Mouse (Mus musculus) liver, embryonic 11.5 days (tissue): Measurements from ENCODE around the gene Camp. TPM values are rescaled to one million over a fixed set of nuclear protein-coding genes. Genes with fewer than 3 reads are reported as not detected.
A peak's percentile ranks its signal among the peaks of the same experiment; 100 is the strongest.

Experiments used
- ATAC-seq: fragments of 200-750 bp; cut with Nextera tagmentation; replicated peaks from 2 replicates; pipeline ENCODE4 v1.8.0; 2017; ENCODE audit warnings: moderate number of reproducible peaks, mild to moderate bottlenecking, moderate TSS enrichment, moderate library complexity; ENCODE audit not compliant: low FRiP score
- DNase-seq: peaks from one replicate; pipeline ENCODE4 v3.0.0-alpha.2; 2017; ENCODE audit warnings: low spot score
- H3K27ac ChIP-seq: fragments of 300-500 bp; sonication (generic); 2 replicates; pipeline ENCODE4 v1.5.1; 2014; ENCODE audit warnings: mild to moderate bottlenecking, low read depth, low read length, control low read depth
- H3K27me3 ChIP-seq: fragments of 300-500 bp; sonication (generic); replicated peaks from 2 replicates; pipeline ENCODE4 v1.6.1; 2014; ENCODE audit warnings: low read length, mixed read lengths; ENCODE audit not compliant: control insufficient read depth, insufficient read depth
- H3K36me3 ChIP-seq: fragments of 300-500 bp; sonication (generic); 2 replicates; pipeline ENCODE4 v1.6.1; 2014; ENCODE audit warnings: mild to moderate bottlenecking, low read length, moderate library complexity, mixed read lengths; ENCODE audit not compliant: control insufficient read depth, insufficient read depth
- H3K4me1 ChIP-seq: fragments of 300-500 bp; sonication (generic); replicated peaks from 2 replicates; pipeline ENCODE4 v1.6.1; 2014; ENCODE audit warnings: low read length, mixed read lengths; ENCODE audit not compliant: control insufficient read depth, insufficient read depth
- H3K4me2 ChIP-seq: fragments of 300-500 bp; sonication (generic); 2 replicates; pipeline ENCODE4 v1.6.1; 2014; ENCODE audit warnings: mild to moderate bottlenecking, control low read depth, moderate library complexity
- H3K4me3 ChIP-seq: fragments of 300-500 bp; sonication (generic); 2 replicates; pipeline ENCODE4 v1.5.1; 2014; ENCODE audit warnings: low read depth, low read length, control low read depth
- H3K9ac ChIP-seq: fragments of 300-500 bp; sonication (generic); 2 replicates; pipeline ENCODE4 v1.6.1; 2014; ENCODE audit warnings: low read depth, low read length, control low read depth
- H3K9me3 ChIP-seq: fragments of 300-500 bp; sonication (generic); 2 replicates; pipeline ENCODE4 v1.6.1; 2016; ENCODE audit warnings: low read length, inconsistent platforms, mixed read lengths; ENCODE audit not compliant: control insufficient read depth
- WGBS: fragments of 180-500 bp; shearing (Covaris S2); extraction: QIAGEN DNeasy Blood & Tissue Kit; methylation state at CpG from one replicate; pipeline ENCODE4 v1.1.7; 2014; 5-methylcytosine and 5-hydroxymethylcytosine counted together
- polyA plus RNA-seq: library from polyadenylated mRNA; unstranded; fragments of >200 nt; fragmentation: Nextera tagmentation; extraction: Ambion mirVana; gene quantifications from 2 replicates; pipeline ENCODE4 v1.2.1, GENCODE M21; 2014

Gene Camp
- 13.5 and 15.8 TPM in 2 replicates for polyA plus RNA-seq

DNA sequence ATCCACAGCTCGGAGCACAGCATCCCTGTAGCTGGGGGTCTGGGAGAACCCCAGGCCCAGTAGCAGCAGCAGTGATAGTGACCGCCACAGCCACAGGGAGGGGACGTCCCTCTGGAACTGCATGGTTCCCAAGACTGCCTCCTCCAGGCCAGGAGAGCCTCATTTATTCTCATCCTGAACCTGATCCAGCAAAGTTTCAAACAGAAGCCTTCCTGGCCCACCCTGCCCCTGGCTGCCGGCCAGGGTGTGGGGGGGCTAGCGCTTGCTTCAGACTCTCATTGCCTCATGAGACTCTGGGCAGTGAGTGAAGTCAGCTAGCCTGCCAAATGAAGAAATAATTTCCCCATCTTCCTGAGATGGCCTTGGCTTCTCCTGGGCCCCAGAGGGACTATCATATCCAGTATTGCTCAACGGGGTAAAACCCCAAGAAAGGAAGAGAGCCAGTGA lies at the start of gene Camp:
Camp (minus strand) TSS at position 306 of the 447 bp plus-strand sequence.
- Histone ChIP-seq H3K27me3 (no peaks in the 10 kb centered on the region), H3K9me3 (no peaks in the 10 kb centered on the region), H3K36me3 (no peaks in the 10 kb centered on the region), H3K27ac (no peak within 1 kb of the TSS), H3K4me1 (no peaks in the 10 kb centered on the region), H3K4me3 (no peak within 1 kb of the TSS), H3K4me2 (no peak within 1 kb of the TSS), H3K9ac (no peak within 1 kb of the TSS)
- WGBS = 78% methylated on average over 6 of the region's 6 CpGs
- DNase-seq = no peak
- ATAC-seq = no peak

DNA sequence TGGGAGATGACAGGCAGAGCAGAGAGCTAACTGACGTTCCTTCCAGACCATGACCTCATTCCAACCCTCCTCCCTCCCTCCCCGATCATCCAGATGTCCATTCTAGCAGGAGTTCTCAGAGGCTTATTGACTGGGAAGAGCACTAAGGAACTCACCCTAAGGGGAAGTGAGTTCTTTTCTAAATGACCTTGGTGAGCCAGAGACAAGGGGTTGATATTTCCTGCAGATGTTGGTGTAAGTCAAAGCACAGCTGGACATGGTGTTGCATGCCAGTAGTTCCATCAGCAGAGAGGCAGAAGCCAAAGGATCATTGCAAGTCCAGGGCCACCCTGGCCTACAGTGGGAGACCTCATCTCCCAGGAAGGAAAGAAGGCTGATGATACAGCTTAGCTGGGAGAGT lies 48.6 kb upstream of the Camp start:
- ATAC-seq (no peak), DNase-seq (no peak)
- no peak overlapping the region for H3K4me2 ChIP-seq
- H3K4me1 ChIP-seq = no peaks in the 10 kb centered on the region
- H3K9me3 ChIP-seq = no peaks in the 10 kb centered on the region
- H3K27me3 ChIP-seq = no peaks in the 10 kb centered on the region
- H3K4me3 ChIP-seq = no peak overlapping the region
- H3K27ac ChIP-seq = no peak overlapping the region
- 40% methylated on average over 2 of the region's 2 CpGs for WGBS
- no peak overlapping the region for H3K9ac ChIP-seq
- H3K36me3 ChIP-seq = peaks cover 10% of the 10 kb centered on the region

DNA sequence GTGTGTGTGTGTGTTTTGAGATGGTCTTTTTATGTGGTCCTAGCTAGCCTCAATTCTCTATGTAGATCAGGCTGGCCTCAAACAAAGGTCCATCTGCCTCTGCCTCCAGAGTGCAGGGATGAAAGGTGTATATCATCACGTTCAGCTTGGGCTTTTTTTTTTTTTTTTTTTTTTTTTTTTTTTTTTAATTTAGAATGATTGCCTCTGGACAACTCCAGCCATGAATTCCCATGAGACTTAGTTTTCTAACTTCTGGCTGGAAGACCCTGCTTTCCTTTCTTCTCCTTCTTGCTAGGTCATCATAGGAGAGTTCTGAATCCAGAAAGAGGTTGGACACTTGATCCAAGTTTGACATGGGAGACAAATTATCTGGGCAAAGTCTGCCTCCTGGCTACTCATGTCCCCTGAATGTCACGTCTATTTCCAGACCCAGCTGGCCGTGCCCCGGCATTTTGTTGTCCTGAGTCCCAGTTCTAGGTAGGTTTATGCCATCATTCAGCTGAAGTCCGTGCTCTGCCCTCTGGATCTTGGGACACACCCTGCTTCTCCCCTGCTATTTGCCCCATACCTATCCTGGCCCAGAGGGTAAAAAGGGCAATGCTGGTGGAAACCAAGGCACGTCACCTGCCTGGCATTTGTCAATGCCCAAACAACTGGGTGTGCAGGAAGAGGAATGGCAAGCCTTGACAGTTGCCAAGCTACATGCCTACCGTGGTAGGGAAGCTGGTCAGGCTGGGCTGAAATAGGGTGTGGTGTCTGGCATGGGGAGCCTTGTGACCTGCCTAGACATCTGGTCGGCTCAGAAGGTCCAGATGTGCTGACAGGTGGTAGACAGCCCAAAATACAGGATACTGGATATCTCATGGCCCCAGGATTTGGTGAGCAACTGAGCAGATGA lies 47.1 kb upstream of the Camp start:
- 77% methylated on average over 8 of the region's 8 CpGs for WGBS
- no peak overlapping the region for H3K27ac ChIP-seq
- no peak for DNase-seq

DNA sequence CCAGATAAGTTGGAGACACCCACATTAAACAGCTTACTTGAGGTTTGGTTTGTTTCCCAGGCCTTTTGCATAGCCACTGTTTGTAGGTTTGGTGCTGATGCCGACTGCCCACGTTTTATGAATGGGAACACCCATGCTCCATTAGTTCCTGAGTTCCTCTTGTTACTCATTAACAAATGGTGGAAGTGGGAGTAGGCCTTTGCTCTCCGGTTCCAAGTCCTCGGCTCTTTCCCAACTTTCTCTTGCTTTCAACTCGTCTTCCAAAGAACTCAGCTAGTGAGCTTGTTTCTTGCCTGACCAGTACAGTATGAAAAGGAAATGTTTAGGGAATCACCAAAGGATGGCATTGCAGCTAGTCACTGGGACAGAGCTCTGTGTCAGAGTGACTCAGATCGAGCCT lies 46.2 kb upstream of the Camp start:
- ATAC-seq = no peak
- Histone ChIP-seq H3K36me3 (peaks cover 31% of the 10 kb centered on the region), H3K4me1 (no peaks in the 10 kb centered on the region), H3K9ac (no peak overlapping the region), H3K27ac (peak overlapping the region; percentile 60), H3K27me3 (no peaks in the 10 kb centered on the region), H3K9me3 (no peaks in the 10 kb centered on the region), H3K4me3 (no peak overlapping the region), H3K4me2 (no peak overlapping the region)
- no peak for DNase-seq
- 79% methylated on average over 6 of the region's 6 CpGs for WGBS

More for the DNA sequence above, 47.1 kb upstream of the Camp start:
- Histone ChIP-seq H3K4me1 (no peaks in the 10 kb centered on the region), H3K4me3 (no peak overlapping the region), H3K9ac (no peak overlapping the region), H3K27me3 (no peaks in the 10 kb centered on the region), H3K9me3 (no peaks in the 10 kb centered on the region), H3K36me3 (peaks cover 23% of the 10 kb centered on the region), H3K4me2 (no peak overlapping the region)
- no peak for ATAC-seq

DNA sequence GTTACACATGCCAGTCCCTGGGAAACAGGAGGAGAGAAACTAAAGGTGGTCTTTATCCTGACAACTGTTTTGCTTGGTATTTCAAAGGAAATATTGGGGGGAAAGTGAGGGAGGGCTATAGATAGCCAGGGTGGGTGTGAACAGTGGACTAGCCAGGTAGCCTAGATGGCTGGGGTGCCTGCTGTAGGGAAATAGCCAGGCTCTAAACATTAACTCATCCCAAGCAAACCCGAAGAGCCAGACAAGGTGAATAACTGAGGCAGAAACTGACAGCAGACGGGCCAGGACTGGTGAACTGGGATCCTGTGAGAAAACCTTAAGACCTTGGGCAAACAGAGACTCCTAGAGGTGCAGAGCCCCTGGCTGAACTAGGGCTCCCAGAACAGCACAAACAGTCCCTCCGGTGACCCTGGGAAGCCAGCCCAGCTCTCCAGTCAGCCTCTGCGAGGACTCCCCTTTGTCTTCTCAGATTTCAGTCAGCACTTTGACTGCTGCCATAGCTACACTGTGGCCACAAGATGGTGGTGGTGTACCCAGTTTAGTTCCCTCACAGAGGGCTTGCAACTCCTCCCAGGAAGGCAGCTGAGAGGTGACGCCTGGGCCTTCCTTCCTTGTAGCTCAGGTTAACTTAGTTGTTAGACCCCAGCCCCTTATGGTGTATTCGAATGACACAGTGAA lies 45.1 kb upstream of the Camp start:
- H3K9me3 ChIP-seq = no peaks in the 10 kb centered on the region
- no peaks in the 10 kb centered on the region for H3K27me3 ChIP-seq
- 42% methylated on average over 6 of the region's 6 CpGs for WGBS
- DNase-seq (peak; percentile 68), ATAC-seq (peak; percentile 57)
- 0 out of 2 replicates have a peak overlapping the region, but pooled peaks have one; percentile 42 for H3K27ac ChIP-seq
- no peaks in the 10 kb centered on the region for H3K4me1 ChIP-seq
- H3K36me3 ChIP-seq = peaks cover 41% of the 10 kb centered on the region
- H3K4me2 ChIP-seq = no peak overlapping the region
- H3K9ac ChIP-seq = no peak overlapping the region
- no peak overlapping the region for H3K4me3 ChIP-seq

- 70% methylated on average over 5 of the region's 5 CpGs for WGBS
- no peak overlapping the region for H3K4me2 ChIP-seq
- ATAC-seq (no peak), DNase-seq (peak; percentile 66)
- H3K9ac ChIP-seq = no peak overlapping the region
- H3K27ac ChIP-seq = no peak overlapping the region
- no peaks in the 10 kb centered on the region for H3K9me3 ChIP-seq
- H3K36me3 ChIP-seq = peaks cover 56% of the 10 kb centered on the region
- no peaks in the 10 kb centered on the region for H3K4me1 ChIP-seq
- no peak overlapping the region for H3K4me3 ChIP-seq
- no peaks in the 10 kb centered on the region for H3K27me3 ChIP-seq
Observed at GRCm38 (mm10) chr9:109892651-109893250, 43.3 kb upstream of the Camp start.

DNA sequence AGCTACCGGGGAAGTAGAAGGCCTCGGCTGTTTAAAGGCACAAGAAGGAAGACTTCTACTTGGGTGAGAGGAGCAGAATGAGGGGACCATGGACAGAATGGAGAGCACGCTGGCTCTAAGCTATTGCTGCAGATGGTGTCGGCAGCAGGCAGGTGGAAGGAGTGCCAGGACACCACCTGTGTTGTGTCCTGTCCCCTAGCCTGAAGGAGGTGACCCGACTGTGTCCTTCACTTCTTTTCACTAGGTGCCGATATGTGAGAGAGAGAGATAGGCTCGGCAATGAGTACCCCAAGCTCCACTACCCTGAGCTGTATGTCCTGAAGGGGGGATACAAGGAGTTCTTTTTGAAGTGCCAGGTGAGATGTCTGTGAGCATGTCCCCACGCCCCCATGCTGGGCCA lies 42.1 kb upstream of the Camp start:
- Histone ChIP-seq H3K9ac (no peak overlapping the region), H3K27ac (no peak overlapping the region), H3K27me3 (no peaks in the 10 kb centered on the region), H3K9me3 (no peaks in the 10 kb centered on the region), H3K4me3 (no peak overlapping the region), H3K4me1 (no peaks in the 10 kb centered on the region), H3K4me2 (no peak overlapping the region), H3K36me3 (peaks cover 61% of the 10 kb centered on the region)
- DNase-seq (no peak), ATAC-seq (no peak)
- 94% methylated on average over 8 of the region's 8 CpGs for WGBS

GRCm38 (mm10) chr9:109887321-109887720 lies 37.9 kb upstream of the Camp start:
- Histone ChIP-seq H3K9me3 (no peaks in the 10 kb centered on the region), H3K27me3 (no peaks in the 10 kb centered on the region), H3K27ac (no peak overlapping the region), H3K4me1 (no peaks in the 10 kb centered on the region), H3K9ac (no peak overlapping the region), H3K4me2 (no peak overlapping the region), H3K4me3 (no peak overlapping the region), H3K36me3 (peaks cover 83% of the 10 kb centered on the region)
- ATAC-seq = no peak
- 86% methylated on average over 5 of the region's 5 CpGs for WGBS
- DNase-seq = no peak
